Mouse (Mus musculus): ENCODE data around the gene Phactr3.

- TF ChIP-seq CTCF (IDR thresholded peaks at IDR 0.05; ENCODE audit: insufficient read depth, low read depth, low read length), result no peak
- no peak for TF ChIP-seq POLR2A (IDR thresholded peaks at IDR 0.05; ENCODE audit: insufficient read depth, low read depth, low read length)
Observed at GRCm38 (mm10) chr2:178303453-178304187, 184.8 kb downstream of the Phactr3 start.

Measured in olfactory bulb, adult 2 months (tissue).